Mouse (Mus musculus) retina, embryonic 14.5 days (tissue): Measurements from ENCODE around the gene Zic2.
"Not testable (repeated sequence)": the region's sequence is repeated elsewhere in the genome, so short reads cannot be mapped to it uniquely, and the experiment has no call there.

Experiments used
- DNase-seq: peaks from one replicate; pipeline ENCODE4 v3.0.0-alpha.2; 2015; ENCODE audit warnings: low spot score

Zic2 gene

DNA sequence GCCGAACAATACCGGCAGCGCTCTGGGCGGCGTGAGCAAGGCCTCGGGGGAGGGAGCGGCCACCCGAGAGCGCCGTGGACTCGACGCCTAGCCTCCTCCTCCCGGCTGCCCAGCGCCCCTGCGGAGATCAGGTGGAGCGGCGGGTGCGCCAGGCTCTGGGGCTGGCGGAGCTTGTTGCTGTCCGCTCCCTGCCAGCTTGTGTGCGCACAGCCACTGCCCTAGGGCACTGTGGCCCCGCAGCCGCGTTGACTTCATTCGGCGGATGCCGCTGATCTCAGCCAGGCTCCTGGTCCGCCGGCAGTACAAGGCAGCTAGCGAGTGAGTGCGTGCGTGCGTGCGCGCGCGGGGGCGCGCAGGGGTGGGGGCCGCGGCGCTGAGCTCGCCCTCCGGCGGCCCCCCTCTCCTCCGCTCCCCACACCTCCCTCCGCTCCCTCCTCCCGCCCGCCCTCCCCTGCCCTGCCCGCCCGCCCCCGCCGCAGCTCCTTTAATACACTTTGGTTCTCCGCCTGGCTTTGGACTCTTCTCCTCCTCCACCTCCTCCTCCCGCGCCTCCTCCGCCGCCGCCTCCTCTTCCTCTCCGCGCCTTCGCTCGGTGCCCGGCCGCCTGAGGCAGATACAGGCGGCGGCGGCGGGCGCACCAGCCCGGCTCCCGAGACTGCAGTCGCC lies at the start of gene Zic2:
Gene Zic2, plus strand, starts transcription at position 545 of the 666 bp plus-strand sequence.
- peak; percentile 89 for DNase-seq

DNA sequence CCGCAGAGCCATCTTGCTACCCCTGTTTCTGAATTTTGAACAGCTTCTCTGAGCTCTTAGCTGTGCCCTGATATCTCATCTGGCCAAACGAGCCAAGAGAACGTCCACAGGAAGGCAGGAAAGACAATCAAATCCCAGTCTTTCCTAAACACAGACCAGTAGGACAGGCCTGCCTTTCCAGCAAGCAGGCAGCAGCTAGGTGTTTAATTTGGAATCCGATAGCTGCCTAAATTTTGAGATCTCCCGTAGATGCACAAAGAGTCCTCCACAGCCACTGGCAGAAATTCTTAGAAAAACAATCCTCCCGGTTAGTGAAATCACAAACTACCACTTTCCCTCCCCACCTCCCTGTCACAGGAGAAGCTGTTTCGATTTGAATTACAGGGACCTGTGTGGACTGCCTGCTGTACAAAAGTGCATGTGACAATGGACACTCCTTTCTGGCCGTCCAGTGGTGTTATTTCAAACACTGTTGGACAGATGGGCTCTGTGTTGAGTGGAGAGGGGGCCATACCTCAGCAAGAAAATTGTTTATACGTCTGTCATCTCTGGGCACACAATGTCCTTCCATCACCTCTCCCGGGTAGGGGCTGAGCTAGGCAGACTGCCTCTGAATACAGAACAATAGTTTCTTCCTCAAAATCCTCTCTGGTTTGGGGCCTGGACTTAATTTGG lies 48.6 kb upstream of the Zic2 start:
- DNase-seq, result no peak

DNA sequence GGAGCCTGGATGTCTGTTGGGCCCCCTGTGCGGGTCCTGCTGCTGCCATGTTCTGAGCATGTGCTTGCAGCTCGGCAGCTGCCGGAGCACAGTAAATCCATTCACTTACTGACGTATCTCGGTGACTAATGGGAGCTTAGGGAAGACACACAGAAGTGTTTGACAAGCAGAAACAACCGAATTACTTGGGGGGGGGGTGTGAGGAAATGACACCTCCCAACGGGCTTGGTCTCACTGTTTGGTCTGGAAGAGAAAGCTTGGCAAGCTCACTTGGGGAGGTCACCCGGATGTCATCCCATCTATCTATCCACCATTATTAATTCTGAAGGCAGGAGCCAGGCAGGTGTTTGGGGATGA lies 48.1 kb upstream of the Zic2 start:
- DNase-seq, result no peak

DNA sequence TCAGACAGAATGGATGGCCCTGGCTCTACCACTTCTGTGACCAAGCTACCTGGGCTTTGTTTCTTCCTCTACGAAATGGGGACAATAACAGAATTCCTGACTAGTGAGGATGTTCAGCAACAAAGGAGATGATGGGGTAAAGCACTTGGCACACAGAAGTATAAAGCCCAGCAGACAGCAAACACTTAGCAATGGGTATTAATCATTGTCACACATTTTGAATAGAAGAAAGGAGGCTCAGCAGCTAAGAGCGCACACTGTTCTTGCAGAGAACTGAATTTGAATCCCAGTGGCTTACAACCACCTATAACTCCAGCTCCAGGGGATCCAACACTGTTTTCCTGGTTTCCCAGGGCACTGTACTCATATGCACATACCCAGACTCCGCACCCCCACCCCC lies 47.6 kb upstream of the Zic2 start:
- DNase-seq, result no peak

DNA sequence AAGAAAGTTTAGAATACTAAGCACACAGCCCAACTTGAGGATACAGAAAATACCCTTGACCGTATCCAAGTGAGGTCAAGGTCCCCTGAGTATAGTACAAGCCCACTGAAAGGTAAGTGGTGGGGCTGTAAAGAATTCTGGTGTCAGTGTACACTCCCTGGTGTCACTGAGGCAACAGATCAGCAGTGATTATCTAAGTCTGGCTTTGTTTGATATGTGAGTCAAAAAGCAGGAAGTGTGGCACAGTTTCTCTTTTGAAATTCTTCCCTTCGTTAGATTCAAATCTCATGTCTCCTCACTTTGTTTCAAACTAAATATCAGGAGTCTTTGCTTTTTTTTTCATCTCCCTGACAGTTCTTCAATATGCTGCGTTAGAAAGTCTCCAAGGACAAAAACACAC lies 42.7 kb upstream of the Zic2 start:
- DNase-seq, result no peak

DNA sequence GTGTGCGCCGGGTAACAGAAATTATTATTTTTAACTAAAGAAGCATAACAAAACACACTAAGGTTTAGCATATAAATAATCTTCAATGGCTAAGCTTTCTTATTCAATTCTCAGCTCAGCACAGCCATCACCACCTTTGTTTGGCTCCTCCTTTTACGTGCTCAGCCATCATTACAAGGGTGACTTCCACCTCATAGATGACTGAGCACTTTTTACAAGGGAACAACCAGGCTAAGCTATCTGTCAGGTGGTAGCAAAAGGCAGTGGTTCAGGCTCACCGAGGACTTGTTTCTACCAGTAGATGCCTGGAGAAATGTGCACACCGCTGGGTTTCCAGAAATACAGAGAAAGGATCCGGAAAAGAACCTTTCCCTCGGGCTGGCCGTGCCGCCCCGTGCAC lies 41.2 kb upstream of the Zic2 start:
- DNase-seq, result no peak

DNA sequence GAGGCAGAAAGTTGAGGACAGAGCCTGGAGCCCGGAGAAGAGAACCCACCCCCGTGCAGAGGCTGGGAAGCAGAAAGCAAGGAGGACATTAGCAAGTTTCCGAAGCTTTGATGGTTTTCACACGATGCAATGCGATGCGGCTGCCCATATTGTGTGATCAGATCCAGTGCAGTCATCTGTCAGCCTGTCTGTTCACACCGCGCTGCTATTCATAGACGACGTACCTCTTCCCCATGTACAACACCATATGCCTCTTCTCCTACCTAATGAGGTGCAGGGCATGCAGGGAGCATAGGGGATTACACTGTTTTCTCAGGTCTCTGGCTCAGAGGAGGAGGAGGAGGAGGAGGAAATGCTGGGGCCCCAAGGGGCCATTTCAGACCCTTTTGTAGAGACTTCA lies 38.4 kb upstream of the Zic2 start:
- no peak for DNase-seq

DNA sequence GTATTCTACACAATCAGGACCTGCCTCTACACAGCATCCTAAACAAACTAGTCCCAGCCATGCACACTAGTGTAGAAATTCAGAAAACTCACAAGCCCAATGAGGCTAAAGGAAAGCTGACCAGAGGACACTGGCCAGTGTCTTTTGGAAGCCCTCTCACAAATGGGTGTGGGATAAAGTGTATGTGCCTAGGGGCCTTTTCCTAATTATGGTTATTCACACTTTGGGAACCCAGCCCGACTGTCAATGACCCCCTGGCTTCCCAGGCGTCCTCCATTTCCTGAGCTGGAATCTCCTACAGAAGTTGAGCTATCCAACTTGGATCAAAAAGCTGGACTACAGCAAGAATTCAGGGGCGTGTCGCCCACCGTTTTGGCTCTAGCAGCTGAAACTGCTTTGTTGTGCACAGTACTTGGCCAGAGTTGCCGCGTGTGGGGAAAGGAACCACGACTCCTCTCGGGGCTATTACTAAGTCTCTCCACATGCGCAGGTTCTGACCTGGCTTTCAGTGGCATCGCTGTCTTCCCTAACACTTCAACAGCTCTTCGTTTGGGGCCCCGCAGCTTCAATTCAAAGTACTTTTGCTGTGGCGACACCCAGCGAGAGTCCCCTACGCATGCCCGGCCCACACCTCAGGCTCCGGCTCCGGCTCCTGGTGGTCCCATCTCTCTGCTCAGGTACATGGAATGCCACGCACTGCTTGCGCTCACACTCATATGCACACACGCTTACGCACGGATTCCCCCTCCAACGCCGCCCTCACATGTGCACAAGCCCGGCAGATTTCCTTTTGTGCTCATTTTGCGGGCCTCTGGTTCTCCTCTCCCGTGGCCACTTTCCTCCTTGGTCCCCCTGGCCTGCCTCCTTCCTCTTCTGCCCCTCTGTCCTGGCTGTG lies 25.4 kb upstream of the Zic2 start:
- DNase-seq, result no peak

DNA sequence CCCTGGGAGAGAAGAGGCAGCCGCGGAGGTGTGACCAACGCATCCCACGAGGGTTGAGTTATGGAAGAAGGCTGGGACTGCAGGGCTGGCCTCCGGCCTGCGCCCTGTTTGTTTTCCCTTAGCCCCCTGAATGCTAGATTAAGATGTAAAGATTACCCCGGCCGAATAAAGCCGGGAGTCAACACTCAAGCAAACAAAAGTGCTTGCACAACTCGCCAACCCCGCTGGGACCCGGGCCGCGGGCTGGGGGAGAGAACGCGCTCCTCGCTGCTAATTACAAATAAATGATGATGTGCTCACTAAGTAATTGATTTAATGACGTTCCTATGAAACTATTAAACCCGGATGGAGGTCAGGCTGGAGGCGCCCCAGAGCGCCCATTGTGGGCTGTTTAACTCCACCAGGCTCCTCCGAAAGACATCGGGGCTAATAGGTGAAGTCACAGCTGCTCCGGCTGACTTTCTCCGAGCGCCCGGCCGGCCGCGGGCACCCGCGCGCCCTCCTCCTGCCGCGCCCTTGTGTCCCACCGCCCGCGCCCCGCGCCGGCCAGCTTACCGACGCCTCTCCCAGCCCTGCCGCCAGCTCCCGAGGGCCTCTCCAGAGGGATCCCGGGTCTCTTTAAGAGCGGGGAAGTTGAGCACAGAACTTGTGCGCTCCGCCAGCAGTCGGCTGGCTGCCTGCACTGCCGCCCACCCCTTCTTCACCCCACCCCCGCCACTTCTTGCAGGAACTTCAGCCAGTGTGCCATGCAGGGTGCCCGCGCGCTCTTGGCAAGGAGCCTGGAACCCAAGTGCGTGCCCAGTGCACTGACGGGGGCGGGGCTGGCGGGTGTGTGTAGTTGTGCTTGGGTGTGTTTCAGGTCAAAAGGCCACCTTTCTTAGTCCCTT lies 24.5 kb upstream of the Zic2 start, which contains the start of gene Gm5089:
Gene Gm5089, minus strand, starts transcription at position 620 of the 887 bp plus-strand sequence.
- peak; percentile 95 for DNase-seq

DNA sequence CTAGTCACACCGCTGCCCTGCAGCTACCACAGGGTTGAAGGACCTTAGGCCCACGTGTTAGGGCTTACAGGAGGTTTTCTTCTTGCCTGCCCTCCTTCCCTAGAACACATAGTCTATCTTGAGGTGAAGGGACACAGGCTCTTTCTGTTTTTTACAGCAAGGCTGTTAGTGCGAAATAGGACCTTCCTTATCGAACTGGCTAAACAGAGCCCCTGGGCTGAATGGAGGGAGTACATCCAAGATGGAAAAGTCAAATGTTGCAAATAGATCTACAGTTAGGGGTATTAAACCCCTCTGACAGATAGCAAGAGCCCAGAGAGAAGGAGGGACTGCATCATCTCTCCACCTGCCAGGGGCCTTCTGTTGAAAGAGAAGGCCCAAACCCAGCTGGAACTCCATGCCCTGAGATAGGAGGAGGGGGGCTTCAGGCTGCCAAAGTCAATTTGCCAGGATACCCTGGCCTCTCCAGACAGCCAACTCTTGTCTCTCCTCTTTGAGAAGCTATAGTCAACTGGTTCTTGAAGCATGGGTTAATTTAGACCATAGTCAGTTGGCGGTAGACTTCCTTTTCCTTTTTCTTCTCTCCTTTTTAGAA lies 23.6 kb upstream of the Zic2 start:
- peak; percentile 39 for DNase-seq

DNA sequence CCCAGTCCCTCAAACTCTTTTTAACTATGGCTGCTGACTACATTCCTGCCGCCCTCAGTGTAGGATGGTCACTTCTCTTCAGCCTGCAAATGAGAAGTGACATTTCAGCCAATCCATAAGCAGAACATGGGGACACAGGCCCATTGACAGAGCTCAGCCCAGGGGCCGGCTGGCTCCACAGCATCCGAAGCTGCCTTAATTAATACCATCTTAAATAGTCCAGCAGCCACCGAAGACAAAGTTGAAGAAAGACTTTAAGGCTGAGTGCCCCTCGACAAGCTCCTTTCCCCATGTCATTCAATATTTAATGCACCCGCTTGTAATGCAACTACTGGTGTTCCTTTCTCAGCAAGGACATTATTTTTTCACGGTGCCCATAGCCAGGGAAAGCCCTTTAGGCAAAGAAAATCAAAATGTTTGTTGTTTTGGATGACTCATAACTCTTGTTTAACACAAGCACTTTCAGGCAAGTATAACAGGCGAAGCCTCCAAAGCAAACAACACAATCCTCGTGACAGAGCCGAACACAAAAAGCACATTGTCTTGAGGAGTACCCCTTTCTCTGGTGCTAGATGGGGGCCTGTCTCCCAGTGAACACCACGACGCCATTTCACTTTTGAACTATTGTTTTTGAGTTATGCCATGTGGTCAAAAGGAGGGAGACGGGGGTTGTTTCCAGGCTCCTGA lies 22.4 kb upstream of the Zic2 start:
- DNase-seq, result peak; percentile 78

DNA sequence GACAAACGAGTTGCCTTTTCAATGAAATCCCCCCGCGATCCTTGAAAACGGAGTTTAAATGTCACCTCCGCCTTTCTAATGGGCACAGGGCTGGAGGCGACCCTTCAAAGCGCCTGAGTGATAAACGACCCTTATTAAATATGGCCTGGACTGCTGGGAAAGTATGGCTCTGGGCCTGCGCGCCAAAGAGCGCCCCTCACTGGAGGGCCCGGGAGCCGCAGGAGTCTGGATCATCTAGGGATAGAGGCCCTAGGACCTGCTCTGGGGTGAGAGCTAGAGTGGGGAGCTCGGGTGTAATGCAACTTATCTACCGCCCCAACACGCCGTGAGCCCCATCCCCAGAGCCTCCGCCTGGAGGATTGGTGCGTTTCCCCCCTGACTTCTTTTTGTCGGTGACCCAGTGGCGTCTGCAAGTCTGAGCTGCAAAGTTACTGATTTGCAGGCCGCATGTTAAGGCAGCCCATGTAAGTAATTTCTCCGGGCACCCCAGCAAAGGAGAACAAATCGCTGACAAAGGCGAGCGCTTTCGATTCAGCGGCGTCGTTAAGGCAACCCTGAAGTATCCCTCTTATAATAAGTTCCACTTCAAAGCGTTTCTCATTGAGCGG lies 21.7 kb upstream of the Zic2 start:
- peak; percentile 87 for DNase-seq

DNA sequence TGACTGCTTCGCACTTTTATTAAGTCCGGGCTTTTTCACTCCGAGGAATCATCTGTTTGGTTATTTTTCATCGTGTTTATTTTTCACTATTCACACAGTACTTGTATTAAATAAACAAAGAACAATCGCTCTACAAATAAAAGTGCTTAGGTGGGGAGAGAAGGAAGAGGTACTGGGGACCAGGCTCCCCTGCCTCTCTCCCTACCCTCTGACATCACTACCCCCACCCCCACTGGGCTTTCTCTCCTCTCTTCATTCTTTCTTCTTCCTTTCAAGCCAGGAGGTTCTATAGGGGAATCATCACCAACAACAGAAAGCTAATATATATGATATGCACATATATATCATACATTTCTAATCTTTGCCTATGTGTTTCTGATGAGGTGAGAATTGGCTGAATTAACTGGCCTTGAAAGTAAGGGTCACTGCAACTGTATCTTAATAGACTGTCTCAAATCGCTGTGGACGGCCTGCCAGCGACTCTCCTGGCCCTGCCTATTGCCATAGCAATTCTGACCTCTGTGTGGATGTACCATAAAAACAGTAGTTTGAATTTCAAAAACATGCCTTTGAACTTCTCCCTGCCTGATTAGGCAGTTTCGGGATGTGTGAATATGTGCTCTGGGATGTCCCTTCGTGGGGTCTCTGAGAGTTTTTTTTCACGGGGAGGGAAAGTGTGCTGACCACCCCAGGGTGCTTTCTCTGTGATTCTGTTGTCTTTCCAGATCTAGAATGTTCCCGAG lies 21.1 kb upstream of the Zic2 start:
- peak; percentile 57 for DNase-seq

DNA sequence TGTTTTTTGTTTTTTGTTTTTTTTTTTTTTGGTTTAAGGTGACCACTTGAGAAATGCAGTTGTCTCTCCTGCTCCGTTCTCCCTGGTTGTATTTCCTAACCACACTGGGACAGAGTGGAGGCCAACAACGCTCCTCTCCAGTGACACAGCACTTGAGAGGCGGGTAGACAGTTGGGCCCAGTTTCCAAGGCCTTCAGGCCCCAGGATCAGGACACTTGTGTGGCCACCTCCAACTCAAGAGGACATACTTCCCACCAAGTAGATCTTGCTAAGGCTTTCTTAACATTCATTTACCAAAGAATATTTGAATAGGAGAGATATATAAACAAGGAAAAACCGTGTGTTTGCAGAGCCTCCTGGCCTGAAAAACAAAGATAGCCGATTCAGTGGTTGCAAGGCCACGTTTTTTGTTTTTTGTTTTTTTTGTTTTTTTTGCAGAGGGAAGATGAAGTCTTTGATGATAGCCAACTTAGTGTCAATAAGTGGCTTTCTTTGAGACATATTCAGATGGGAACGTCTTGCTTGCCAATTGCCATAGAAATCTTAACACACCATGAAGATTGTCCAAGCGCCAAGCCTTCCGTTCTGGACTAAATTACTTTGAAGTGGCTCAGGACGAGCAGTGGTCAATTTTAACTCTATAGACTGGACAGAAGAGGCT lies 20.2 kb upstream of the Zic2 start:
- DNase-seq, result no peak

DNA sequence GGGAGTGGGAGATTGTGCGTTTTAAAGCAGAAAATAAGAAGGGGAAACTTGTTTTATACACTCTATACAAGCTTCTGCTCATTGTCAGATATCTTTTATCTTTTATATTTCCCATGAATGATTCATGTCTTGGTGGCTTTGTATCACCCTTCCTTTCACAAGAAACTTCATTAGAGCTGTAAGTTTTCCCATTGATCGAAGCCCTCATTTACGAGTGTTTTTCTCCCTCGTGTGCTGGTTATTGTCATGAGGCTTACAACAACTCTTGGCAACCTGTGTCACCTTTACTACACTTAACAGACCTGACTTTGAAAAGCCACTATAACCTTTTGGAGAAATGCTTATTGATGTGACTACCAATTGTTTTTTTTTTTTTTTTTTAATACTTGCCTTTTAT lies 19.7 kb upstream of the Zic2 start:
- no peak for DNase-seq

DNA sequence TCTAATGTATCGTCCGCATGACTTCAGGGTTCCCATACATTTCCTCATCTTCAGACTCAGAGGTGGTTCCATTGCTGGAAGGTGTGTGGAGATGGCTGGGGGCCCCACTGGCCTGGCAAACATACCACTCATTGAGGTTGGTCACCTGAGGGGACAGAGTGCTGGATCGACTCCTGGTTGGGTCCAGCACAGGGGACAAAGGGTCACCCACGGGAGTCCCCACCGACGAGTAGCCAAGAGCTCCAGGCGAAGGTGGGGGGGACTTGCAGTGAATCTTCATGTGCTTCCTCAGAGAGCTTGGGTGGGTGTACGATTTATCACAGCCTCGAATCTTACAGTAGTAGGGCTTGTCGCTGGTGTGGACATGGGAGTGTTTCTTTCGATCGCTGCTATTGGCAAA lies 15.9 kb upstream of the Zic2 start:
- DNase-seq, result not testable (repeated sequence)

DNA sequence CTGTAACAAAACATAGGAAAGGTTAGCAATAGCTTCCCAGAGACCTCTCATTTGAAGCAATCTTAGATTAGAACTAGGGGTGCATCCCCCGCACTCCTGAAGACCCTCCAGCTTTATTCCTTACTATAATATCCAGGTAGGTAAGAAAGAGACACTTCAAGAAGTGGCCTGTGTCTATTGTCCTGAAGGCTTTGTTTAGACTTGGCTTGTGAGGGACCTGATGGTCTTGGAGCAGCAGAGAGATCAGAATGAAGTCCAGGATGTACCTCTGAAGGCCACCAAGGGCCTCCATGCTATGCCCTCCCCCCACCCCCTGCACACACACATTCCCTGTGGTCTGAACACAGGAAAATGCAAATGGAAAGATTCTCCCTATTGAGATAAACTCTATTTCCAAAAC lies 15.5 kb upstream of the Zic2 start:
- DNase-seq, result no peak

DNA sequence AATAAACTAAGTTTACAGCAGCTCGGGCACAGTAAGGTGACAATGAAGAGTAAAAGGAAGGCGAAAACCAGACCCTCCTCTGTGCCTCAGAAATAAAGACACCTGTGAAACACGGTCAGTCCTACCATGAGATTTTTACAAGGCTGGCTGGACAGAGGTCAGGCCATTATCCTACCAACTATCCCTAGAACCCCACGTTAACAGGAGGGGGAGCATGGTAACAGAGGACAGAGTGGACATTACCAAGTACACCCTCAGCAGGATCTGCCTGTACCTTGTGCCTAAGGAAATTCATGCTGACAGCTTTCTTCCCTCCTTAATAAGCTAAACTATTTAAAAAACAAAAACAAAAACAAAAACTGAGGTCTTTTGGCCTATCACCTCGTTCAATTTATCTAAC lies 15.0 kb upstream of the Zic2 start:
- no peak for DNase-seq

DNA sequence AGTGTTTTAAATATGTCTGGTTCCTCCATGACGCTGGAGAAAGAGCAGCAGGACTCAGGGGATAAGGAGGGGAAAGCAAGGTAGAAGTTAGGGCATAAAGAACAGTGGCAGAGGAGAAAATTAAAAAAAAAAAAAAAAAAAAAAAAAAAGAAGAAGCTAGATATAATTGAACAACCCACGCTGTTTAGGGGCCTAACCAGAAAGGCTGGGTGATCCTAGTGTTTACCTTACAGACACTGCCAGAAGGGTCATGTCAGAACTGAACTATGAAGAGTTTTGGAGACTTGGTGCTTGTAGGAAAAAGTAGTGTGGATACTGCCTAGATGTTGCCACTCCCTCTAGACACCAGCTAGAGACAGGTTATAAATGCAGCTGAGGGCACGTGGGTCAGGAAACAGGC lies 13.7 kb upstream of the Zic2 start:
- no peak for DNase-seq
